Mouse (Mus musculus) thymus, postnatal 14 days (tissue): ENCODE results near the gene Nat8f2.
A peak's percentile ranks its signal among the peaks of the same experiment; 100 is the strongest.
"Not testable (repeated sequence)": the region's sequence is repeated elsewhere in the genome, so short reads cannot be mapped to it uniquely, and the experiment has no call there.

ENCODE experiments used
- DNase-seq: peaks from one replicate; pipeline ENCODE4 v3.0.0; 2021

Gene Nat8f2

DNA sequence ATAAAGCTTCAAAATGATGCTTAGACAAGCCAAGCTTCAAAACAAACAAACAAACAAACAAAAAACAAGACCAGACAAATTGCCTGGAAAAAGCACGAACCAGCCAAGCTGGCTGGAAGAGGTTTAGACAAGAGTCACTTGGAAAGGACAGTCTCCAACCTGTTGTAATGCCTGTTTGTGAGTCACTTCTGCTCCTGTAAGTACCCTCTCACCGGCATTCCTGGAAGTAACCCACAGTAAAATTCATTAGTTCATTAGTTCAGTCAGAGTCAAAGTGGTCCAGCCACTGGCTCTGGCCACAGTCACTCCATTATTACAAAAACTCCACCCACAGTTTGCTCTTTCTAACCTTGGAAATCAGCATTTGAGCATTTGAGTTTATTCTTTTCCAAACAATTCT lies 5.1 kb downstream of the Nat8f2 start:
- DNase-seq: no peak

DNA sequence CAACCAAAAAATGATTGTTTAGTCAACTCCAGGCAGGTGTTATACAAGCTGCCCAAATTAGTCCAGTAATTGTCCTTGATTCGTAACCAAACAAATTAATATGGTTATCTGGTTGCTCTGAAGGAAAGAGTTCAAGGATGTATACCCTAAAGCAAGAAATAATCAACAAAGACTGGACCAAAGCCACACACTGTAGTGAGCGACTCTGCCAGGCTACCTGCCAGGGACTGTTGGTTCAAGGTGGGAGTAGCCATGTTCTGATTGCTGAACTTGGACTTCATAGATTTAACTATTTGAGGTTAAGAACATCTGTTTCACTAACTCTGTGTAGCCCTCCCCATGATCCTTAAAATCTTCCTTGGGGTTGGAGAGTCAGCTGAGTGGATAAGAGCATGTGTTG lies 5.8 kb downstream of the Nat8f2 start:
- no peak for DNase-seq

DNA sequence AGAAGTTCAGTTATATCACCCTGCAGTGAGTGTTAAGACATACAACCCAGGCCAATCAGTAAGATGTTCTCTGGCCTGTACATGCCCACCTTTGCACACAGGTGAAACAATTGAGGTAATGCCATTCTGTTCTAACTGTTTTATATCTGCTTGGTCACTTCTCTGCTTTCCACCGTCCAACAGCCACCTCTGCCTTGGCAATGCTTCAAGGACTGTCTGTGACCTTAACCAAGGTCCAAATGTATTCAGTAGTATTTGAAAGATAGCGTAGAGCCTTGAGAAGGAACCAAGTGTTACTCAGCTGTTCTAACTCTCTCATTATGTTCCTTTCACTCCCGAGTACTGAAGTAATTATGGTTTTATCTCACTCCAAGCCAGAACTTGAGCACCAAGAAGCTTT lies 6.4 kb downstream of the Nat8f2 start:
- no peak for DNase-seq

DNA sequence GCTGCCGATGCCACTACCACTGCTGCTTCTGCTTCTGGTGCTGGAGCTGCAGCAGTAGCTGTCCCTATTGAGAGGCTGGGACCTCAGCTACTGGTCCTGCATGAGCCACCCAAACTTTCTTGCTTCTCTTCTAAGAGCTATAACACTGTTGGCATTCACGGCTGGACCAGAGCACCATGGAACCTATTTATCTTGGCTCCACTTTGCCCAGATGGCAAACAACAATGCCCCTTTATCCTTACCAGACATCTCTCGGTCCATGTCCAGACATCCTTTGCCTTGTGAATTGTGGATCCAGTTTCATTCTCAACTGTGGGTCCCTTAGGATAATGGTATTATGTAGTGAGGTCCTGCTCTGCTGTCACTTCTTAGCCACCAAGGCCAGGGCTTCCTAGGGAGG lies 7.7 kb downstream of the Nat8f2 start:
- no peak for DNase-seq

DNA sequence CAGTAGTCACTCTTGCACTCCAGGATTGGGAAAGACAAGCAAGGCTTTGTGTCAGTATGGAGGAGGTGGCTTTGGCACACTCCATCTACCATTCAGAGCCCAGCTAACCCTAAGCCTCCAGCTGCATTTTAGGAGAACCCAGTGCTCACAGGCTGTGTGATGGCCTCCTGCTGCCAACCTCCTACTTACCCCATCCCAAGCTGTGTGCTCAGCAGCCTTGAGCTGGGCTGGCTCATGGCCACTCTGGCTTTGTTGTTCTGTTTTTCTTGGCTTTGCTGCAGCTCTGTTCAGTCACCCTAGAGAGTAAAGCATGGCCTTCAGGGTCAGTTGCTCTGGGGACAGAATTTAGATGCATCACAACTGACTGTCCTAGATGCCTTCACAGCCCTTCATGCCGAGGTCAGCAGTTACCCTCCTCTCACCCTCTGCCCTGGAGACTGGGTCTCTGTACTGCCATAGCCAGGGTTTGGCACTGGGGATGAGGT lies 12.7 kb downstream of the Nat8f2 start:
- DNase-seq: no peak

DNA sequence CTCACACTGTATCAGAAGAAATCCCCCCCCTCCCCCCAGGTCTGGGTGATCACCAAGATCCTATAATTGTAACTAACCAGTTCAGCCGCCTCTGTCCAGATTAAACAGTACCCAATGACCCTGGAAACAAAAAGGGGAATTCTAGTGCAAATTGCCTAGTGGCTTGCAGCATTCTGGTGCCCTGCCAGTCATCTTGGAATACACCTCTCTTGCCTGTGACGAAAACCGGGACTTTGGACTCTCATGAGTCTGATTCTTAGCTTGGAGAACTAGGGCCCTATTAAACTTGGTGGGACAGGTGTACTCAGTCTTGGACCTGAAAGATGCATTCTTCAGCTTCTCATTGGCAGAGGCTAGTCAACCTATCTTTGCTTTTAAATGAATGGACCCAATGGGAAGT lies 15.5 kb downstream of the Nat8f2 start:
- no peak for DNase-seq

DNA sequence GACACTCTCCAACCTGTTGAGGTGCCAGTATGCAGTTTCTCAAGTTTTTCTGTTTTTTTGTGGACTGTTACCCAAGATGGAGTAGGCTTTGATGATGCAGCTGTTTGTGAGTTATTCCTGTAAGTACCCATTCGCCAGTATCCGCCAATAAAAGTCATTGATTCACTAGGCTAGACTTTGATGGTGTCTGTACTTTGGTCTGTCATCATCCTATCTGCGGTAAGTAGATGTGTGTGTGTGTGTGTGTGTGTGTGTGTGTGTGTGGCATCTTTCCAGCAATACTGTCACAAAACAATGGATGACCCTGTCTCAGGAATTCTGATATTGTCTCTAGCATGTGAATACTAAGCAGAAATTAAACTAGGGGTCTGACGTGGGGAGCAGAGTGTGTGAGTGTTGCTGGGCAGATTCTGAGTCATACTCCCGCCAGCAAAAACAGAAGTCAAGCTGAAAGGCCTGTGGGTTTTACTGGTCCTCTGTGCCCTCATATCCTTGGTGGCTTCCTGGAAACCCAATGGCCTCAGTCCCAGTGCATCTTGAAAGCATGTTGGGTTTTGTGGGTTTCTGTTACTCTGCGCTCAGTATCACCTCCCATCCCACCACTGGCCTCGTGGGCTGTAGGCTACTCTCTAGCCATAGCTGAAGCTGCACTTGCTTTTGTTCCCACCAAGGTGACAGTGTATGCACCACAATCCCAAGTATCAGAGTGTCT lies 17.7 kb downstream of the Nat8f2 start:
- DNase-seq: no peak

DNA sequence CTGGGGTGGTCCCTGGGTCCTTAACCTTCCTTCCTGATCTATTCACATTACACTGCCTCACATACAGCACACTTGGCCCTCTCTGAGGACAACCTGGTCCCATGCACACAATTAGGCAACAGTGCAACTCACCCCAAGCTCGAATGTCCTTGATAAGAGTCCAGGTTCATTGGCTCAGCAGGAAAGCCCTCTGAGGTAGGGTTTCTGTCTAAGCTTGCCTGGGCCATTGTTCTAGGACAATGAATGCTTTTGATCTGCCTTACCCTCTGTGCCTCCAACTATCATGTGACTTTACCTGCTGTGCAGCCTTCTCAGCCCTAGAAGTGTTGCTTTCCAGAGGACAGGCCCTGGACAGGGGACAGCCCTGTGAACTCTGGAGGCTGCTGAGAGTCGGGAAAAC lies 19.7 kb downstream of the Nat8f2 start:
- DNase-seq: no peak

DNA sequence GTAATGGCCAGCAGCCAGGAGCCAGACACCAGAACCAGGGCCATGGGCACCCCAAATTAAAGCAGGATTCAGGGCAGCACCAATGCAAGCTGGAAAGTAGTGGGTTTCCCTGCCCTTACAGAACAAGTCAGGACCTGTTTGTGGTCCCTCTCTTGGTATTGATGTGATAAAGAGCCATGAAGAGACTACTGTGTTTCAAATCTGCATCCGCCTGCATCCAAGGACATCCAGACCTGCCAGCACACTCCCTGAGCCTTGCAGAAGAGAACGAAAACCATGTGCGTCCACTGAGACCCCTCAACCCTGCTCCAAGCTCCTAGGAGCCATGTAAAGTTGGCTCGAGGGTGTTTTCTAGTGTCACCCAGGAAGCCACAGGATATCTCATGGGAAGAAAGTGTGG lies 20.8 kb downstream of the Nat8f2 start:
- no peak for DNase-seq

DNA sequence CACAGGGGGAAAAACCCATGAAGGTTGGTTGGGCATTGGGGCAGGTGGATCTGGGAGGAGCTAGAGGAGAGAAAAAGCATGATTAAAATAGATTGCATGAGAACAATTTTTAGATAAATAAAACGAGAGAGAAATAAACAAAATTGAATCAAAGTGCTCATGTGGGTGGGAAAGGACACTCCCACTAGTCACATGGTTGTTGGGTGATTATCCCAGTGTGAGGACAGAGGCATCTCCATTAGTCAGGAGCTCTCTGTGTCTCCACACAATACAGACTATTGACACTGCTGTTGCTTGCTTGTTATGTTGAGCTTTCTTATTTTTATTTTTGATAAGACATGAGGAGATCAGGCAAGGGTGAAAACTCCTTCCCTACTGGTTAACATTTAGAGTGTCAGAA lies 22.0 kb downstream of the Nat8f2 start:
- DNase-seq: no peak

DNA sequence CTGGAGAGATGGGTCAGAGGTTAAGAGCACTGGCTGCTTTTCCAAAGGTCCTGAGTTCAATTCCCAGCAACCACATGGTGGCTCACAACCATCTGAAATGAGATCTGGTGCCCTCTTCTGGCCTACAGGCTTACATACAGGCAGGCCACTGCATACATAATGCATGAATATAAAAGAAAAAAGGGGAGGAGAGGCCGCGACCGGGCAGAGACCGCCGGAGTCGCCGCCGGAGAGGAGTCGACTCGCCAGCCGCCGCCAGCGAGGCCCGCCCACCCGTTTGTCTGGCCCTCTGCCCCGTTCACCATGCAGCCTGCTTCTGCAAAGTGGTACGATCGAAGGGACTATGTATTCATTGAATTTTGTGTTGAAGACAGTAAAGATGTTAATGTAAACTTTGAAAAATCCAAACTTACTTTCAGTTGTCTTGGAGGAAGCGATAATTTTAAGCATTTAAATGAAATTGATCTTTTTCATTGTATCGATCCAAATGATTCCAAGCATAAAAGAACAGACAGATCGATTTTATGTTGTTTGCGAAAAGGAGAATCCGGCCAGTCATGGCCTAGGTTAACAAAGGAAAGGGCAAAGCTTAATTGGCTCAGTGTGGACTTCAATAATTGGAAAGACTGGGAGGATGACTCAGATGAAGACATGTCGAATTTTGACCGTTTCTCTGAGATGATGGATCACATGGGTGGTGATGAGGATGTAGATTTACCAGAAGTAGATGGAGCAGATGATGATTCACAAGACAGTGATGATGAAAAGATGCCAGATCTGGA lies 25.1 kb downstream of the Nat8f2 start:
- not testable (repeated sequence) for DNase-seq

DNA sequence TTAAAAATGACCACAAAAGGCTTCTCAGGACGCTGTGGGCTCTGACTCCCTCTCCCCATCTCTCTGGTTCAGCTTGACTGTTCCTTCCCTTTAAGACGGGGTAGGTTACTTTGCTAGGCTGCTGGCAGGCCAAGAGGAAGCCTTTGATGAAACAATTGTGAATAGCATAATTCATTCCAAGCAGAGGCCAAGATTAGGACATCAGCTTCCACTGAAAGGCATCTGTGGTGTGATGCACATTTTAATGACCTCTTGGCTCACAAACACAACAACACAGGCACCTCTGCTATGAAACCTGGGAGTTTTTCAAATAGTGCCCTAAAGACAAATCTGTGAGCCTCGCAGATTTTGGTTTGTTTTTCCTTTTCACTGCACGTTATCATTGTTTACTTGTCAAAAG lies 29.0 kb downstream of the Nat8f2 start:
- no peak for DNase-seq

DNA sequence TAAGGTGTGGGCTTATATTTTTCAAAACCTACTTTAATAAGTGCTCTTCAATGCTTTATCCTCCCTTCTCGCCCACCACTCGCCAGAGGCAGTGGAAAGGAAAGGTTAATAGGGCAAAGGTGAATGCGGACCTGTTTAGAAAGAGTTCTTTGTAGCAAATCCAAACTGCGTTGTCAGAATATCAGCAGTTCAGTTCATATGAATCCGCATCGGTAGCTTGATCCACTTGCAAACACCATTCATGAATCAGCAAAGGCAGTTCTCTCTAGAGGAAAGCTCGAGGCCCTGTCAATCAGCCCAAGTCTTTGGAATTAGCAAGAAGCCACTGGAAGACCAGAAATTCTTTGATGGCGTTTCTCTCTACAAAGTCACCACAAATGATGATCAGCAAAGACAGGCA lies 30.3 kb downstream of the Nat8f2 start:
- DNase-seq: no peak

DNA sequence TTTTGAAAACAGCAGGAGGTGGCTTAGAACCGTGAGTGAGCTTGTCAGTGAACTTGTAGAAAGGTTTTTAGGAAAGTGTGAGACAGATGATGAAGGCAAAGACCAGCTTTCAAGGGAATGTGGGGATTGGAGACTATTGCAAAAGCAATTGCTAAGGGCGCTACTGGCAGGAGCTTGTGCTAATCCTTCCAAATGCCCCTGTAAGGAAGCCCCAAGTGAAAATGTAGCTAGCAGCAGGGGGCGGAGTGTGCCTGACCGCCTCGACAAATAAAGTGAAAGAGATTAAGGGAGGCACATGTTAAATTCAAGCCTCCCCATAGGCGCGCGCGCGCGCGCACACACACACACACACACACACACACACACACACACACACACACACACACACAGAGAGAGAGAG lies 31.7 kb downstream of the Nat8f2 start:
- peak; percentile 5 for DNase-seq

DNA sequence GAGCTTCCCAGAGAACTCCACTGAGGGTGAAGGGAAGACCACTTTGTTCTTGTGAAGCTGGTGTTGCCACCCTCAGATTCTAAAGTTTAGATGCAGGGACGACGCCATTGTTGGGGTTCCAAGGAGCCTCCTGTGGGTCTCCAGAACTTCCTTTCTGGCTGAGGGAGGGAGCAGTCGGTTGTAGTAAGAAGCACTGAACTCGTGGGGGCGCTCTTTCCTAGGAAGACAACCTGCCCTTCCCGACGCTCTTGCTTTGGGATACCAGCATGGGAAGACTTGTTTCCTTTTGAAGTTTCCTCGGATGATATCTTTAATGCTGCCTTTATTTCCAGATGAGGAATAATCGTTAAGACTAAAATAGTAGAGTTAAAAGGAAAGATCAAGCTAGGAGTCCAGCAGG lies 32.1 kb downstream of the Nat8f2 start:
- DNase-seq: peak; percentile 6

DNA sequence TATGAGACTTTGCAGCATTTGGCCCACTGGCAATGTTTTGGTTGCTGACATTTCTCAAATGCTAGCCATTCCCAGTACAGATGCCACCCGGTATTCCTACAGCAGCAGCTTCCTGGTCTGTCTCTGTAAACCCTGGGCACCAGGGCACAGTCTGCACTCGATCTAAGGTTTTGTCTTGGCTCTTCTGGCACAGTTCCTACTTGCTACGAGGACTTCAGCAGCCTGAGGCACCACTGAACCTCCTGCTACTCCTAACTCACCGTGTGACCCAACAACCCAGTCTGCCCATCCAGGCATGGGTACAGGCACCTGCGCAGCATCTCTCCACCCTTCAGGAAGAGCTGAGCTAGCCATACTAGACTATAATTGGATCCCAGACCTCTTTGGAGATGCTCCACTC lies 32.9 kb downstream of the Nat8f2 start:
- not testable (repeated sequence) for DNase-seq

DNA sequence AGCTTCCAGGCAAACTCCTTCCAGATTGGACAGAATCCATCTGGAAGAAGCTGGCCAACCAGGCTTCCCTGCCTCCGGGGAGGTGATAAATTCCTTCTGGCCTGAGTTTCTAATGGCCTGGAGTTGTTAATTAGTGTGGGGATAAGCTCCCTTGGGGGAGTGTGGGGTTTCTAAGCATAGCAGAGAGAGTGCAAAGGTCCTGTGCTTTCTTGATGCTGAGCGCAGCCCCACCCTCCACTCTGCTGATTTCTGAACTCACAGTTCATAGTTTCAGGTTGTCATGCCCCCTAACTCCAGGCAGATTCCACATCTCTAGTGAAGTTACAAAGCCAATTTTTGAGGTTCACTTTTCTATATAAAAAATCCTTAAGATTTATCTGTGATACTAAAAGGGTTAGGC lies 33.9 kb downstream of the Nat8f2 start:
- not testable (repeated sequence) for DNase-seq

DNA sequence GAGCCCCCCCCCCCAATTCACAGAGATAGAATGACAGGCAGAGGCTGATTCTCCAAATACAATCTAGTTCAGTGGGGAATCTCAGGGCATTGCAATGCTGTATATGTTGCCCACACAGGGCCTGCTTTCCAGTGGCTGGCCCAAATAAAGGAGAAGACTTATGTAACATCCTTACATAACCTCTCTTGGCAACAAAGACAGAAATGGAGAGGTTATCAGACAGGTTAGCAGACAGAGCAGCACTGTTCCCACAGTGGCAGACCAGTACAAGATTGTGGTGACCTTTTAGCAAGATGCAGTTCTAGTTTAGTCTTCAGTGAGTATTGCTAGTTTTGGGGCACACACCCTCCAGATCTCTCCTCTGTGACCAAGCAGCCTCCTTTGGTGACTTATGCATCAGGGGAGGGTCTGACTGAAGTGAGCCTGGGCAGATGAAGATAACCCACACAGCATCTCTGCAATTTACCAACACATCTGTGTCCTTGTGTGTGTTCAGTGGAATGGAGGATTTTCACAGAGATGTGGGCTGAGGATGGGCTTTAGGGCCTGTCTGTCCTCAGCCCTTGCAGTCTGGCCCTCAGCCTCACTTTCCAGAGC lies 34.4 kb downstream of the Nat8f2 start:
- not testable (repeated sequence) for DNase-seq

DNA sequence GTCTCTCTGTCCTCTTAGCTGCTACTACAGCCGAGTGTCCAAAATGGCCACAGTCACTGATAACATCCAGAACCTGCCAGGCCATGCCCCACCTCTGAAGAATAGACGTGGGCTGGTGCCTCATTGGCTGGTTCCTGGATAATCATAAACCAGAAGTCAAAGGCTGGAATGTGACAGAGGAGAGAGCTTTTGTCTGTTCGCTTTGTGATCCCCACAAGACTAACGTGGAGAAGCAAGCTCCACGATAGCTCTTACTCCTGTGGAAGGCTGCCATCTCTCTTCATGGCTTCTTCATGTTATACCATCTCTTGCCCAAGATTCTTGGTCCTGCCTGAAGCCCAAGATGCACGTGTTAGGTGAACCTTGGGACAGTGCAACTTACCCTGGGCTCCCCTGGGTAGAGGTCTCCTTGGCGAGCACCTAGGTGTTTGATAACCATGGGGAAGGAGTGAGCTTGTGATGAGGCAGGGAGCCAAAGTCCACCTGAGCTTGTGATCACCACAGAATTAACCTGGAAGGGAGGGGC lies 37.1 kb downstream of the Nat8f2 start, which contains the start of gene Nat8:
TSS of gene Nat8 (minus strand) at position 287 of the 526 bp plus-strand sequence.
- no peak for DNase-seq

DNA sequence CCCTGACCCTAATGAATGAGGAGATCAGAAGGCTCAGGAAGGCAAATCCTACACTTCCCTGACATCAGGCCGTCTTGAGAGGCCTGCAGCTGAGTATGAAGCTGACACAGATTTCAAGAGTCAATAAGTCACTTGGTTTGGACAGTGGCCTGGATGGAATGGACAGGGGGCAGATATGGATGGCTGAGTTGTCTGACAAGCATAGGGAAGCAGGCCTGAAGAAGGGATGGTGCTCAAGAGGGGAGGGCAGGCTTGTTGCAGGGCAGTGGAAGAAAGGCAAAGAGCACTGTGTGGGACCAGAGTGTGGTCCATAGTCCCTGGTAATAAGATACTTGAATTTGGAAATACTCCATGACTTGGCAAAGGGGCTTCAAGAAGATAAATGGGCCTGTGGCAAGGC lies 39.5 kb downstream of the Nat8f2 start:
- no peak for DNase-seq

DNA sequence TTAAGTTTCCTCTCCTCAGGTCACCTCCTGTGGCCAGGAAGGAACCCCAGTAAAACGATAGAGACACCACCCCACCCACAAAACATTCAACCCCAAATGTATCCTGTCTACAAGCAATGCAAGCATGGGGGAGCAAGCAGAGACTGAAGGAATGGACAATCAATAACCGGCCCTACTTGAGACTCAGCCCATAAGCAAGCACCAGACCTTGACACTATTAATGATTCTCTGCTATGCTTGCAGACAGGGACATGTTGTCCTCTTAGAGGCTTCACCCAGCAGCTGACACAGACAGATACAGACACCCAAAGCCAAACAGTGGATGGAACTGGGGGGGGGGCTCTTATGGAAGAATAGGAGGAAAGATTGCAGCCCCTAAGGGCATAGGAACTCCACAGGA lies 43.1 kb downstream of the Nat8f2 start:
- DNase-seq: no peak

DNA sequence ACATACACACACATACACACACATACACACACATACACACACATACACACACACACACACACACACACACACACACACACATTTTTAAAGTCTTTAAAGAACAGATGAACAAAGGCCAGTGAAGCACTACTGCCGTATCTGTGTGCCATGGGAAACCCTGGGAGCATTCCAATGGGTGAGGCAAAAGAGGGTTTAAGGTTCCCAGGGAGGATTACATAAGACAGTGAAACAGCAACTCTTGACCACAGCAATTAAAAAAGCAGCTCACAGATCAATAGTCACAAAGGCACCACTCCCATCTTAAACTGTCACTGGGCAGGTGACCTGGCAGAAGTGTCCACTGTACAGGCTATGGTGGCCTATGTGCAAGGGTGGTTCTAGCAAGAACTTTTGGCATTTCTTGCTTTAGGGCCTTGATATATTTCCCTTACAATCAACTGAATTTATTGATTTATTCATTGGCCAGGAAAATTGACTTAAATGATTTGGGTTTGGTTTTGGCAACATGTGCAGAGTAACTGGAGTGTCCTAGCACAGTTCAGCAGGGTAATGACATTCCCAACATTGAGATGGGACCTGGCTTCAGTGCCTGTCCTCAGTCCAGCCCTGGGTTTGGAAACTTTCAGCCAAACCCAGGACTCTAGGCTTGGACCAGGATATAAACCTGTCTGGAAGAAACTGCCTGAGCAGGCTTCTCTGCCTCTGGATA lies 45.4 kb downstream of the Nat8f2 start:
- DNase-seq: no peak

DNA sequence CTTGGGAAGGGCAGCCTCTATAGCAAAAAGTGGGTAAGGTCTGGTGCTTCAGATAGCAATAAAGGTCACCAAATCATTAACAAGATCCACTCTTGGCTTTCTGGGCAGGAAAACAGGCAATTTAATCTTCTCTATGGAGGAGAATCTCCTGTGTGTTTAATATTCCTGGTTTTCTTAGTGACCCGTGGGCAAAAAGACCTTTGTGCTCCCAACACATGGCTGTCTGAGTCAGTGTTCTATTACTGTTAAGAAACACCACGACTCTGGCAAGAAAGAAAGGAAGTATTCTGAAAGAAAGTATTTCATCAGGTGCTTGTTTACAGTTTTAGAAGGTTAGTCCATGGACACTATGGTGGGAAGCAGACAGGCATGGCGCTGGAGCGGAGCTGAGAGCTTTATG lies 46.7 kb downstream of the Nat8f2 start:
- no peak for DNase-seq
